Mouse (Mus musculus) C2C12 (cell line): ENCODE measurements around the gene Myrf. TPM values are rescaled to one million over a fixed set of nuclear protein-coding genes. Genes with fewer than 3 reads are reported as not detected.
"Not testable (repeated sequence)": the region's sequence is repeated elsewhere in the genome, so short reads cannot be mapped to it uniquely, and the experiment has no call there.

Source experiments
- H3K27me3 ChIP-seq: one replicate; pipeline ENCODE4 v1.6.1; 2011; ENCODE audit not compliant: control insufficient read depth, insufficient read depth, insufficient read length
- H3K36me3 ChIP-seq: one replicate; pipeline ENCODE4 v1.6.1; 2011; ENCODE audit not compliant: control insufficient read depth, insufficient read depth
- H3K4me3 ChIP-seq: one replicate; pipeline ENCODE4 v1.5.1; 2011; ENCODE audit warnings: mild to moderate bottlenecking, control low read depth; ENCODE audit not compliant: poor library complexity, insufficient read depth, severe bottlenecking
- H3K79me2 ChIP-seq: one replicate; pipeline ENCODE4 v1.6.1; 2011; ENCODE audit not compliant: control insufficient read depth, insufficient read depth
- H3K79me3 ChIP-seq: one replicate; pipeline ENCODE4 v1.6.1; 2011; ENCODE audit warnings: low read depth, control low read depth
- H3ac ChIP-seq: one replicate; pipeline ENCODE3; 2011; ENCODE audit warnings: low read depth; ENCODE audit not compliant: control insufficient read depth, insufficient read length
- CEBPB ChIP-seq: IDR thresholded peaks from one replicate; pipeline ENCODE4 v1.6.1; 2011; ENCODE audit warnings: low read depth, mild to moderate bottlenecking, control low read depth, moderate library complexity
- CTCF ChIP-seq: IDR thresholded peaks from one replicate; pipeline ENCODE4 v1.5.1; 2011; ENCODE audit not compliant: control insufficient read depth, insufficient read depth, insufficient read length
- FOSL1 ChIP-seq: IDR thresholded peaks from one replicate; pipeline ENCODE4 v1.8.0; 2011; ENCODE audit warnings: mild to moderate bottlenecking, low read length; ENCODE audit not compliant: poor library complexity, insufficient read depth, severe bottlenecking
- MAX ChIP-seq: IDR thresholded peaks from one replicate; pipeline ENCODE4 v1.6.1; 2011; ENCODE audit warnings: mild to moderate bottlenecking, control low read depth
- MYOD1 ChIP-seq: IDR thresholded peaks from one replicate; pipeline ENCODE4 v1.6.1; 2011; ENCODE audit warnings: low read depth; ENCODE audit not compliant: control insufficient read depth, insufficient read length
- MYOG ChIP-seq: IDR thresholded peaks from one replicate; pipeline ENCODE4 v1.6.1; 2011; ENCODE audit not compliant: control insufficient read depth, insufficient read length; ENCODE audit errors: extremely low read depth
- USF1 ChIP-seq: IDR thresholded peaks from one replicate; pipeline ENCODE4 v1.6.1; 2011; ENCODE audit warnings: low read depth, mild to moderate bottlenecking, control low read depth, moderate library complexity
- polyA plus RNA-seq: library from polyadenylated mRNA; unstranded; fragments of >200 nt; fragmentation: generic; extraction: Trizol; gene quantifications from one replicate; pipeline ENCODE4 v1.2.1, GENCODE M21; 2012; ENCODE audit warnings: missing spikeins

Gene Myrf
- polyA plus RNA-seq, 1 experiment = 0.21 TPM

- Histone ChIP-seq H3K79me3 (no peaks in the 10 kb centered on the region), H3K79me2 (no peaks in the 10 kb centered on the region), H3K4me3 (no peak overlapping the region), H3ac (no peak overlapping the region), H3K27me3 (no peaks in the 10 kb centered on the region), H3K36me3 (no peaks in the 10 kb centered on the region)
- TF ChIP-seq FOSL1 (no peak), MYOD1 (no peak), MYOG (no peak), CEBPB (no peak), MAX (no peak), CTCF (no peak), USF1 (no peak)
These were observed 65.6 kb downstream of the Myrf start for GRCm38 (mm10) chr19:10174956-10175355.

- Histone ChIP-seq H3K36me3 (no peaks in the 10 kb centered on the region), H3ac (no peak overlapping the region)
- TF ChIP-seq MYOG (no peak), MYOD1 (no peak), MAX (no peak), CTCF (no peak), FOSL1 (no peak)
These were observed 66.6 kb downstream of the Myrf start for GRCm38 (mm10) chr19:10173844-10174539.

GRCm38 (mm10) chr19:10173116-10173718 is 67.3 kb downstream of the Myrf start:
- no peaks in the 10 kb centered on the region for H3K36me3 ChIP-seq
- no peaks in the 10 kb centered on the region for H3K79me3 ChIP-seq
- no peaks in the 10 kb centered on the region for H3K27me3 ChIP-seq
- no peaks in the 10 kb centered on the region for H3K79me2 ChIP-seq
- no peak overlapping the region for H3K4me3 ChIP-seq
- H3ac ChIP-seq = no peak overlapping the region
- TF ChIP-seq MYOG (no peak), FOSL1 (peak; percentile 43)

More at GRCm38 (mm10) chr19:10173844-10174539, 66.6 kb downstream of the Myrf start:
- Histone ChIP-seq H3K79me2 (no peaks in the 10 kb centered on the region), H3K27me3 (no peaks in the 10 kb centered on the region), H3K79me3 (no peaks in the 10 kb centered on the region), H3K4me3 (no peak overlapping the region)

GRCm38 (mm10) chr19:10171846-10172245 is 68.7 kb downstream of the Myrf start:
- Histone ChIP-seq H3K79me3 (no peaks in the 10 kb centered on the region), H3K4me3 (no peak overlapping the region), H3K36me3 (no peaks in the 10 kb centered on the region), H3K79me2 (no peaks in the 10 kb centered on the region), H3ac (no peak overlapping the region), H3K27me3 (no peaks in the 10 kb centered on the region)
- TF ChIP-seq FOSL1 (no peak), MYOD1 (peak; percentile 23), MAX (no peak)

GRCm38 (mm10) chr19:10171359-10171758 is 69.2 kb downstream of the Myrf start:
- H3K79me3 ChIP-seq = no peaks in the 10 kb centered on the region
- H3K79me2 ChIP-seq = no peaks in the 10 kb centered on the region
- no peak overlapping the region for H3K4me3 ChIP-seq
- no peak overlapping the region for H3ac ChIP-seq
- TF ChIP-seq USF1 (no peak), MYOD1 (no peak), MAX (no peak), CTCF (no peak), MYOG (no peak), CEBPB (no peak), FOSL1 (no peak)
- H3K36me3 ChIP-seq = no peaks in the 10 kb centered on the region
- H3K27me3 ChIP-seq = no peaks in the 10 kb centered on the region

- Histone ChIP-seq H3K4me3 (no peak overlapping the region), H3ac (no peak overlapping the region), H3K79me3 (no peaks in the 10 kb centered on the region), H3K27me3 (no peaks in the 10 kb centered on the region), H3K36me3 (no peaks in the 10 kb centered on the region), H3K79me2 (no peaks in the 10 kb centered on the region)
- TF ChIP-seq CTCF = no peak
- no peak for TF ChIP-seq MYOG
- TF ChIP-seq CEBPB = no peak
- TF ChIP-seq FOSL1 = no peak
- no peak for TF ChIP-seq MAX
- TF ChIP-seq MYOD1 = no peak
- TF ChIP-seq USF1 = no peak
These were observed 70.1 kb downstream of the Myrf start for GRCm38 (mm10) chr19:10170466-10170865.

GRCm38 (mm10) chr19:10169692-10170330 is 70.7 kb downstream of the Myrf start:
- not testable (repeated sequence) for H3K79me3 ChIP-seq, H3ac ChIP-seq, H3K79me2 ChIP-seq, H3K4me3 ChIP-seq, H3K27me3 ChIP-seq, H3K36me3 ChIP-seq
